Mouse (Mus musculus): ENCODE measurements at regions not wholly inside any gene's neighbourhood (a gene's known extent, or its start where the extent isn't known, plus 50 kb on each side); places are given as distances from the start of the nearest gene placed in this dataset.

GRCm38 (mm10) chr11:44238598-44238997 lies 161.3 kb upstream of the Il12b start:
- no peaks in the 10 kb centered on the region for H3K4me1 ChIP-seq (ENCODE audit: insufficient read depth, low read depth, low read length)
- ATAC-seq (no peak), DNase-seq (ENCODE audit: low spot score) (no peak)
- no peak overlapping the region for H3K9ac ChIP-seq (replicated peaks; ENCODE audit: low read depth)
- H3K27ac ChIP-seq (ENCODE audit: low read length): no peak overlapping the region
- no peaks in the 10 kb centered on the region for H3K36me3 ChIP-seq (ENCODE audit: insufficient read depth, low read length)
- no peak overlapping the region for H3K4me2 ChIP-seq (replicated peaks; ENCODE audit: low read depth, low read length)
- H3K27me3 ChIP-seq (replicated peaks; ENCODE audit: insufficient read depth, low read length): no peaks in the 10 kb centered on the region
- no peaks in the 10 kb centered on the region for H3K9me3 ChIP-seq (ENCODE audit: low read length)
- TF ChIP-seq CTCF (IDR thresholded peaks at IDR 0.05): no peak
- no peak for TF ChIP-seq EP300 (IDR thresholded peaks at IDR 0.05)
- 68% methylated on average over 8 of the region's 8 CpGs for WGBS
- no peak overlapping the region for H3K4me3 ChIP-seq (ENCODE audit: low read depth, low read length)

GRCm38 (mm10) chr11:44243184-44243583 lies 156.7 kb upstream of the Il12b start:
- H3K9me3 ChIP-seq (ENCODE audit: low read length): no peaks in the 10 kb centered on the region
- no peak overlapping the region for H3K9ac ChIP-seq (replicated peaks; ENCODE audit: low read depth)
- H3K4me2 ChIP-seq (replicated peaks; ENCODE audit: low read depth, low read length): no peak overlapping the region
- H3K4me3 ChIP-seq (ENCODE audit: low read depth, low read length): no peak overlapping the region
- no peaks in the 10 kb centered on the region for H3K4me1 ChIP-seq (ENCODE audit: insufficient read depth, low read depth, low read length)
- H3K27ac ChIP-seq (ENCODE audit: low read length): no peak overlapping the region
- no peak for ATAC-seq
- TF ChIP-seq EP300 (IDR thresholded peaks at IDR 0.05) (no peak), CTCF (IDR thresholded peaks at IDR 0.05) (no peak)
- no peaks in the 10 kb centered on the region for H3K36me3 ChIP-seq (ENCODE audit: insufficient read depth, low read length)
- DNase-seq (ENCODE audit: low spot score): no peak
- H3K27me3 ChIP-seq (replicated peaks; ENCODE audit: insufficient read depth, low read length): no peaks in the 10 kb centered on the region
- 29% methylated on average over 2 of the region's 2 CpGs for WGBS

GRCm38 (mm10) chr11:44251821-44252220 lies 148.0 kb upstream of the Il12b start:
- no peak overlapping the region for H3K4me3 ChIP-seq (ENCODE audit: low read depth, low read length)
- DNase-seq (ENCODE audit: low spot score): no peak
- no peaks in the 10 kb centered on the region for H3K4me1 ChIP-seq (ENCODE audit: insufficient read depth, low read depth, low read length)
- no peaks in the 10 kb centered on the region for H3K36me3 ChIP-seq (ENCODE audit: insufficient read depth, low read length)
- TF ChIP-seq CTCF (IDR thresholded peaks at IDR 0.05) (no peak), EP300 (IDR thresholded peaks at IDR 0.05) (no peak)
- H3K27me3 ChIP-seq (replicated peaks; ENCODE audit: insufficient read depth, low read length): no peaks in the 10 kb centered on the region
- H3K9me3 ChIP-seq (ENCODE audit: low read length): no peaks in the 10 kb centered on the region
- ATAC-seq: no peak
- H3K9ac ChIP-seq (replicated peaks; ENCODE audit: low read depth): no peak overlapping the region
- H3K4me2 ChIP-seq (replicated peaks; ENCODE audit: low read depth, low read length): no peak overlapping the region
- 93% methylated on average over 5 of the region's 5 CpGs for WGBS
- H3K27ac ChIP-seq (ENCODE audit: low read length): no peak overlapping the region

- Histone ChIP-seq H3K9me3 (ENCODE audit: low read length) (no peaks in the 10 kb centered on the region), H3K27ac (ENCODE audit: low read length) (no peak overlapping the region), H3K4me3 (ENCODE audit: low read depth, low read length) (no peak overlapping the region), H3K4me1 (ENCODE audit: insufficient read depth, low read depth, low read length) (no peaks in the 10 kb centered on the region), H3K9ac (replicated peaks; ENCODE audit: low read depth) (no peak overlapping the region), H3K4me2 (replicated peaks; ENCODE audit: low read depth, low read length) (no peak overlapping the region), H3K36me3 (ENCODE audit: insufficient read depth, low read length) (no peaks in the 10 kb centered on the region), H3K27me3 (replicated peaks; ENCODE audit: insufficient read depth, low read length) (no peaks in the 10 kb centered on the region)
- 79% methylated on average over 10 of the region's 10 CpGs for WGBS
- ATAC-seq (no peak), DNase-seq (ENCODE audit: low spot score) (no peak)
- TF ChIP-seq CTCF (IDR thresholded peaks at IDR 0.05) (no peak), EP300 (IDR thresholded peaks at IDR 0.05) (no peak)
These were observed 139.3 kb upstream of the Il12b start for GRCm38 (mm10) chr11:44260376-44261111.

- TF ChIP-seq CTCF (IDR thresholded peaks at IDR 0.05): no peak
- peak; percentile 65 for TF ChIP-seq EP300 (IDR thresholded peaks at IDR 0.05)
- H3K4me3 ChIP-seq (ENCODE audit: low read depth, low read length): no peak overlapping the region
- ATAC-seq: peak; percentile 33
These were observed 138.2 kb upstream of the Il12b start for GRCm38 (mm10) chr11:44261657-44262056.

GRCm38 (mm10) chr11:44262571-44262970 lies 137.3 kb upstream of the Il12b start:
- Histone ChIP-seq H3K4me2 (replicated peaks; ENCODE audit: low read depth, low read length) (no peak overlapping the region), H3K27ac (ENCODE audit: low read length) (no peak overlapping the region), H3K4me1 (ENCODE audit: insufficient read depth, low read depth, low read length) (no peaks in the 10 kb centered on the region), H3K36me3 (ENCODE audit: insufficient read depth, low read length) (no peaks in the 10 kb centered on the region), H3K27me3 (replicated peaks; ENCODE audit: insufficient read depth, low read length) (no peaks in the 10 kb centered on the region), H3K4me3 (ENCODE audit: low read depth, low read length) (no peak overlapping the region), H3K9ac (replicated peaks; ENCODE audit: low read depth) (no peak overlapping the region), H3K9me3 (ENCODE audit: low read length) (no peaks in the 10 kb centered on the region)
- DNase-seq (ENCODE audit: low spot score) (no peak), ATAC-seq (no peak)
- TF ChIP-seq EP300 (IDR thresholded peaks at IDR 0.05): no peak
- TF ChIP-seq CTCF (IDR thresholded peaks at IDR 0.05): no peak
- 77% methylated on average over 3 of the region's 3 CpGs for WGBS

More at GRCm38 (mm10) chr11:44261657-44262056, 138.2 kb upstream of the Il12b start:
- Histone ChIP-seq H3K27ac (ENCODE audit: low read length) (no peak overlapping the region), H3K27me3 (replicated peaks; ENCODE audit: insufficient read depth, low read length) (no peaks in the 10 kb centered on the region), H3K4me1 (ENCODE audit: insufficient read depth, low read depth, low read length) (no peaks in the 10 kb centered on the region), H3K4me2 (replicated peaks; ENCODE audit: low read depth, low read length) (no peak overlapping the region), H3K36me3 (ENCODE audit: insufficient read depth, low read length) (no peaks in the 10 kb centered on the region), H3K9me3 (ENCODE audit: low read length) (no peaks in the 10 kb centered on the region), H3K9ac (replicated peaks; ENCODE audit: low read depth) (no peak overlapping the region)
- peak; percentile 17 for DNase-seq (ENCODE audit: low spot score)
- 48% methylated on average over 8 of the region's 8 CpGs for WGBS

Data from lung, postnatal 0 days (tissue).